Mouse (Mus musculus) intestine, embryonic 14.5 days (tissue): ENCODE results near the gene Phactr3. TPM values are rescaled to one million over a fixed set of nuclear protein-coding genes. Genes with fewer than 3 reads are reported as not detected.

Experiments
- ATAC-seq: fragments of 200-750 bp; cut with Nextera tagmentation; replicated peaks from 2 replicates; pipeline ENCODE4 v1.8.0; 2017; ENCODE audit warnings: low read depth, moderate number of reproducible peaks, moderate TSS enrichment, moderate library complexity; ENCODE audit not compliant: low FRiP score, low TSS enrichment
- DNase-seq: peaks from one replicate; pipeline ENCODE4 v3.0.0-alpha.2; 2018; ENCODE audit warnings: low spot score
- H3K27ac ChIP-seq: fragments of 300-500 bp; sonication (generic); 2 replicates; pipeline ENCODE4 v1.5.1; 2014; ENCODE audit warnings: low read depth, mild to moderate bottlenecking, control low read depth
- H3K27me3 ChIP-seq: fragments of 300-500 bp; sonication (generic); replicated peaks from 2 replicates; pipeline ENCODE4 v1.6.1; 2014; ENCODE audit warnings: low read length, control low read depth; ENCODE audit not compliant: control insufficient read depth, insufficient read depth
- H3K36me3 ChIP-seq: fragments of 300-500 bp; sonication (generic); 2 replicates; pipeline ENCODE4 v1.6.1; 2014; ENCODE audit warnings: low read length, control low read depth; ENCODE audit not compliant: control insufficient read depth, insufficient read depth
- H3K4me1 ChIP-seq: fragments of 300-500 bp; sonication (generic); replicated peaks from 2 replicates; pipeline ENCODE4 v1.6.1; 2014; ENCODE audit warnings: low read length, control low read depth, mixed read lengths; ENCODE audit not compliant: control insufficient read depth, insufficient read depth
- H3K4me2 ChIP-seq: fragments of 300-500 bp; sonication (generic); 2 replicates; pipeline ENCODE4 v1.6.1; 2014; ENCODE audit warnings: low read length
- H3K4me3 ChIP-seq: fragments of 300-500 bp; sonication (generic); 2 replicates; pipeline ENCODE4 v1.5.1; 2014; ENCODE audit warnings: low read depth, low read length, control low read depth, mixed read lengths
- H3K9ac ChIP-seq: fragments of 300-500 bp; sonication (generic); 2 replicates; pipeline ENCODE4 v1.6.1; 2014; ENCODE audit warnings: mild to moderate bottlenecking, low read length
- H3K9me3 ChIP-seq: fragments of 300-500 bp; sonication (generic); 2 replicates; pipeline ENCODE4 v1.6.1; 2016; ENCODE audit warnings: low read length, control low read depth; ENCODE audit not compliant: control insufficient read depth
- WGBS: fragments of 180-500 bp; shearing (Covaris S2); extraction: QIAGEN DNeasy Blood & Tissue Kit; methylation state at CpG from one replicate; pipeline ENCODE4 v1.1.7; 2014; 5-methylcytosine and 5-hydroxymethylcytosine counted together
- polyA plus RNA-seq: library from polyadenylated mRNA; unstranded; fragments of >200 nt; fragmentation: Nextera tagmentation; extraction: Ambion mirVana; gene quantifications from 2 replicates; pipeline ENCODE4 v1.2.1, GENCODE M21; 2014

Phactr3 gene
- polyA plus RNA-seq, 1 experiment from 2014 or later, result 2.3 TPM

DNA sequence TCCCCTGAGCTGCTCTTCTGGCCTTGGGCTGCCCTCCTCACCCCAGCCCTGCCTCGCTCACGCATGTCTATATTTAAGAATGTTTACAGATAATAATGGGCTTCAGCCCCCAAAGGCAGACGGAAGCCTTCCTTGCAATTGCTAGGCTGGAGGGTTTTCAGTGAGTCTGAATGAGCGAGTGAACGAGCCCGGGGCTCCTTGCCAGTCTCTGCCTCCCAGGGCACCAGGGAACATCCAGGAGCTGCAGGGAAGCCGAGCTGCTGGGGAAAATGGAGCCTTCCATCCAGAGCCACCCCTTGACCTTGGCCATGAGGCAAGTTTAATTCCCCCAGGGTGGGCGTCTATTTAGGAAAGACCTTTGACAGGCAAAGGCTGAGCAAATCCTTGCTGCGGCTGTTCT, 74.1 kb downstream of the Phactr3 start:
- Histone ChIP-seq H3K4me1 (no peaks in the 10 kb centered on the region), H3K9me3 (no peaks in the 10 kb centered on the region), H3K27ac (no peak overlapping the region), H3K27me3 (no peaks in the 10 kb centered on the region), H3K36me3 (no peaks in the 10 kb centered on the region), H3K9ac (no peak overlapping the region), H3K4me2 (no peak overlapping the region), H3K4me3 (no peak overlapping the region)
- ATAC-seq, result no peak
- 43% methylated on average over 9 of the region's 9 CpGs for WGBS
- DNase-seq, result no peak

DNA sequence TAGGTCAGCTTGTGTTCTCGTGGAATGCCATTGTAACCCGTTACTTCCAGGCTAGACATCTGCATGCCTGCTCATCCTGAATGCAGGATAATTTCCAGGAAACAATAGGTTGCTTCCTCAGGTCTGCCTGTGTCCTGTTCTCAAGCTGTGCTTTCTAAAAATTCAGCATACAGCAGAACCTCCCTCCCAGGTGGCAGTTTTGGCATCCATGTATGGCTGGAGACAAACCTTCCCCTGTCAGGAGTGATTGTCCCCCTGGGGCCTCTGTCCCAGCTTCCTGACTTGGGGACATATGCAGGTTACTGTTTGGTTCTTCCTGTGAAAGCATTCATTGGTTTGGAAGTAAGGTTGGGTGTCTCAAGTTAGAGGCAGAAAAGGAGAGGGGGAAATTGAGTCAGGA, 74.7 kb downstream of the Phactr3 start:
- no peaks in the 10 kb centered on the region for H3K36me3 ChIP-seq
- no peak overlapping the region for H3K9ac ChIP-seq
- H3K27me3 ChIP-seq, result no peaks in the 10 kb centered on the region
- no peak overlapping the region for H3K4me2 ChIP-seq
- H3K9me3 ChIP-seq, result no peaks in the 10 kb centered on the region
- DNase-seq (no peak), ATAC-seq (no peak)
- no peak overlapping the region for H3K4me3 ChIP-seq
- H3K27ac ChIP-seq, result no peak overlapping the region
- no peaks in the 10 kb centered on the region for H3K4me1 ChIP-seq
- 52% methylated on average over 2 of the region's 2 CpGs for WGBS

- DNase-seq (no peak), ATAC-seq (no peak)
- Histone ChIP-seq H3K27ac (no peak overlapping the region), H3K9ac (no peak overlapping the region), H3K27me3 (no peaks in the 10 kb centered on the region), H3K4me2 (no peak overlapping the region), H3K4me3 (no peak overlapping the region), H3K4me1 (no peaks in the 10 kb centered on the region), H3K36me3 (no peaks in the 10 kb centered on the region), H3K9me3 (no peaks in the 10 kb centered on the region)
- 46% methylated on average over 5 of the region's 5 CpGs for WGBS
These were observed 76.1 kb downstream of the Phactr3 start for GRCm38 (mm10) chr2:178194908-178195307.

- DNase-seq (no peak), ATAC-seq (no peak)
- 88% methylated on average over 6 of the region's 6 CpGs for WGBS
These were observed 77.3 kb downstream of the Phactr3 start for GRCm38 (mm10) chr2:178196038-178196437.

GRCm38 (mm10) chr2:178197542-178197941, 78.8 kb downstream of the Phactr3 start:
- H3K9me3 ChIP-seq, result no peaks in the 10 kb centered on the region
- 79% methylated on average over 1 of the region's 1 CpGs for WGBS
- no peaks in the 10 kb centered on the region for H3K36me3 ChIP-seq
- no peaks in the 10 kb centered on the region for H3K27me3 ChIP-seq
- ATAC-seq (no peak), DNase-seq (no peak)
- H3K9ac ChIP-seq, result no peak overlapping the region
- no peaks in the 10 kb centered on the region for H3K4me1 ChIP-seq
- no peak overlapping the region for H3K27ac ChIP-seq
- H3K4me2 ChIP-seq, result no peak overlapping the region
- no peak overlapping the region for H3K4me3 ChIP-seq

More at GRCm38 (mm10) chr2:178196038-178196437, 77.3 kb downstream of the Phactr3 start:
- no peak overlapping the region for H3K4me2 ChIP-seq
- H3K9ac ChIP-seq, result no peak overlapping the region
- H3K4me3 ChIP-seq, result no peak overlapping the region
- H3K27ac ChIP-seq, result no peak overlapping the region
- H3K4me1 ChIP-seq, result no peaks in the 10 kb centered on the region
- no peaks in the 10 kb centered on the region for H3K9me3 ChIP-seq
- no peaks in the 10 kb centered on the region for H3K36me3 ChIP-seq
- no peaks in the 10 kb centered on the region for H3K27me3 ChIP-seq

GRCm38 (mm10) chr2:178204455-178204854, 85.7 kb downstream of the Phactr3 start:
- ATAC-seq (no peak), DNase-seq (no peak)
- Histone ChIP-seq H3K4me1 (no peaks in the 10 kb centered on the region), H3K9me3 (no peaks in the 10 kb centered on the region), H3K27me3 (no peaks in the 10 kb centered on the region), H3K36me3 (no peaks in the 10 kb centered on the region), H3K9ac (no peak overlapping the region), H3K4me3 (no peak overlapping the region), H3K27ac (no peak overlapping the region), H3K4me2 (no peak overlapping the region)
- WGBS, result 85% methylated on average over 10 of the region's 10 CpGs

DNA sequence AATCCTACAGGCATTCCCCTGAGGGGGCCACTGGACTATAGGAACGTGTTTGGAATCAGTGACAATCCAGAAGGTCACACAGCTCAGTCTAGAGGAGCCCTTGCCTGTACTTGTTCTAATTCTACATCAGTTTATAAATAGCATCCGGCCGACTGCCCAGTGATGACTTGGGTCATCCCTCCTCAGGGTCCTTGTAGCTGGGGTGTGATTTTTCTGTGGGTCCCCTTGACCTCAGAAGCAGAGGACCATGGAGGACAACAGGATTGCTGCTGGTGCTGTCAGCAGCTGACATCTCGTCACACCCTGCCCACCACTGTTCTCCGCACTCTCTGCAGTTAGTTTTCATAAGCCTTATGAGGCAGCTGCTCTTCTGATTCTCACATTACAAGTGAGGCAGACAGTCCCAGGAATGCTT, 89.4 kb downstream of the Phactr3 start:
- Histone ChIP-seq H3K9ac (no peak overlapping the region), H3K27ac (no peak overlapping the region), H3K4me3 (no peak overlapping the region), H3K9me3 (no peaks in the 10 kb centered on the region), H3K4me2 (no peak overlapping the region), H3K27me3 (no peaks in the 10 kb centered on the region), H3K36me3 (no peaks in the 10 kb centered on the region), H3K4me1 (0 out of 2 replicates have a peak, but pooled peaks cover 3% of the 10 kb centered on the region)
- ATAC-seq (no peak), DNase-seq (no peak)
- 60% methylated on average over 5 of the region's 5 CpGs for WGBS

GRCm38 (mm10) chr2:178213826-178214225, 95.1 kb downstream of the Phactr3 start:
- 84% methylated on average over 2 of the region's 2 CpGs for WGBS
- no peak for ATAC-seq

DNA sequence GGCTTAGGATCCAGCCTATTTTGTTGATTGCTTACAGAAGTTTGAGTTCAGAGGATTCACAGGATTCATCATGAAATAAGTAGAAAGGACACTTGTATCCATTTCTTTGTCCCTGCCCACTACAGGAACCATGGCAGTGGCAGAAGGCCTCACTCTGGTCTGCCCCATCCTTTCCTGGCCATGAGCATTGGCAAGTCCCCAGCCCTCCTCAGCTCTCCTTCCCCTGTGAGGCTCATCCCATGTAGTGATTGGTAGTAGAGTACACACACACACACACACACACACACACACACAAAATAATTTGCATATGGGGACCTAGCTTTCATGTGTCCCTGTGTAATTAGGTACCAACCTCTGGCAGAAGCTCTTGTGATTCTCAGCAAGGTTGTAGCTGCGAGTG, 95.8 kb downstream of the Phactr3 start:
- H3K4me1 ChIP-seq, result 0 out of 2 replicates have a peak, but pooled peaks cover 3% of the 10 kb centered on the region
- DNase-seq, result no peak
- no peaks in the 10 kb centered on the region for H3K9me3 ChIP-seq
- H3K9ac ChIP-seq, result no peak overlapping the region
- H3K4me3 ChIP-seq, result no peak overlapping the region
- H3K36me3 ChIP-seq, result no peaks in the 10 kb centered on the region
- no peak overlapping the region for H3K27ac ChIP-seq
- WGBS, result 95% methylated on average over 1 of the region's 1 CpGs
- H3K27me3 ChIP-seq, result no peaks in the 10 kb centered on the region
- H3K4me2 ChIP-seq, result no peak overlapping the region
- no peak for ATAC-seq

More at GRCm38 (mm10) chr2:178213826-178214225, 95.1 kb downstream of the Phactr3 start:
- no peak for DNase-seq
- no peaks in the 10 kb centered on the region for H3K9me3 ChIP-seq
- 0 out of 2 replicates have a peak, but pooled peaks cover 3% of the 10 kb centered on the region for H3K4me1 ChIP-seq
- no peak overlapping the region for H3K4me2 ChIP-seq
- H3K27me3 ChIP-seq, result no peaks in the 10 kb centered on the region
- no peak overlapping the region for H3K27ac ChIP-seq
- H3K4me3 ChIP-seq, result no peak overlapping the region
- H3K36me3 ChIP-seq, result no peaks in the 10 kb centered on the region
- no peak overlapping the region for H3K9ac ChIP-seq
